Mouse (Mus musculus): ENCODE data around the gene Npepps. TPM values are rescaled to one million over a fixed set of nuclear protein-coding genes. Genes with fewer than 3 reads are reported as not detected.
A peak's percentile ranks its signal among the peaks of the same experiment; 100 is the strongest.

Npepps gene
- total and polyA plus RNA-seq, 3 experiments: 20.5 to 41.6 TPM; not detected in 1

DNA sequence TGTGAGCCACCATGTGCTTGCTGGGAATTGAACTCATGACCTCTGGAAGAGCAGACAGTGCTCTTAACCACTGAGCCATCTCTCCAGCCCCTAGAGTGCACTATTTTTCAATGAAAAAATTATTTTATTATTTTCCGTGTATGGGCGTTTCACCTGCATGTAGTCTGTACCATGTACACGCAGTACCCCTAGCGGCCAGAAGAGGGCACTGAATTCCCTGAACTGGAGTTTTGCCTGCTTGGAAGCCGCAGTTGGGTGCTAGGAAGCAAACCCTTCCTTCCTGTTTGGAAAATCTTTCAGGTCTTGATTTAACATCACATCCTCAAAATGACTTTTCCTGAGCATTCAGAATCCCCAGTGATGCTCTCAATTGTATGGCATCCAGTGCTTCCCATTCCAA, 81.8 kb downstream of the Npepps start (continued):
- 0 out of 2 replicates have a peak, but pooled peaks have one; percentile 28 for TF ChIP-seq RCOR1 (IDR thresholded peaks at IDR 0.05; ENCODE audit: low read depth, low read length)
- 0 out of 2 replicates have a peak, but pooled peaks have one; percentile 53 for TF ChIP-seq BHLHE40 (IDR thresholded peaks at IDR 0.05; ENCODE audit: borderline replicate concordance, low read depth, low read length)
- peak; percentile 88 for TF ChIP-seq SMC3 (IDR thresholded peaks at IDR 0.05; ENCODE audit: low read depth, low read length)
- TF ChIP-seq MYB (IDR thresholded peaks at IDR 0.05; ENCODE audit: low read depth, low read length): no peak
- 0 out of 2 replicates have a peak, but pooled peaks have one; percentile 20 for TF ChIP-seq ETS1 (IDR thresholded peaks at IDR 0.05; ENCODE audit: low read depth, low read length)
- no peak for TF ChIP-seq CHD1 (IDR thresholded peaks at IDR 0.05; ENCODE audit: low read depth, low read length)
- no peak for TF ChIP-seq ZMIZ1 (IDR thresholded peaks at IDR 0.05; ENCODE audit: low read depth, low read length)
- no peak for TF ChIP-seq POLR2AphosphoS2 (IDR thresholded peaks at IDR 0.05; ENCODE audit: low read length)
- no peak for TF ChIP-seq UBTF (IDR thresholded peaks at IDR 0.05; ENCODE audit: borderline replicate concordance, insufficient read depth, low read depth, low read length)
- no peak for TF ChIP-seq MAZ (IDR thresholded peaks at IDR 0.05; ENCODE audit: low read depth, low read length)
- TF ChIP-seq CHD2 (IDR thresholded peaks at IDR 0.05; ENCODE audit: low read length): no peak
- no peak for TF ChIP-seq GATA1 (IDR thresholded peaks at IDR 0.05; ENCODE audit: low read depth, low read length)
- no peak for TF ChIP-seq POLR2AphosphoS5 (IDR thresholded peaks at IDR 0.05; ENCODE audit: borderline replicate concordance, low read depth, low read length)
- TF ChIP-seq MAFK (IDR thresholded peaks at IDR 0.05; ENCODE audit: borderline replicate concordance, low read depth, low read length): no peak
- no peak for TF ChIP-seq POLR2A (IDR thresholded peaks at IDR 0.05; ENCODE audit: control insufficient read depth in 1 of 2, insufficient read depth in 1 of 2, low read depth in 1 of 2, low read length in 2 of 2, poor library complexity in 1 of 2)

DNA sequence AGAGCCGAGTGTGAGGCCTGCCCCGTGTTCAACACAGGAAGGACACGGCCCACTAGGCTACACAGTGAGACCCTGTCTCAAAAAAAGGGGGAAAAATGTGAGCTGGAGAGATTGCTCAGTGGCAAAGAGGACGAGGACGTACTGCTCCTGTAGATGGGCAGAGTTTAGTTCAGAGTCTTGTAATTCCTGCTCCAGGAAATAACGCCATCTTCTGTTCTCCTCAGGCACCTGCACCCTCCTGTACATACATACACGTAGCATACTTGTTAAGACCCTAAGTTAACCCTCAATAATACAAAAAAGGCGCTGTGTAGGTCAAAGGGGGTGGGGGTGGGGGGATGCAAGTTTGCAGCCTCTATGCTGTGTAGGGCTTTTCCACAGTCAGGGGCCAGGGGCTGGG, 83.4 kb downstream of the Npepps start:
- Histone ChIP-seq H3K36me3 (ENCODE audit: control insufficient read depth in 1 of 2, insufficient read depth in 2 of 2, low read length in 2 of 2) (no peaks in the 10 kb centered on the region), H3K4me3 (ENCODE audit: control insufficient read depth in 1 of 2, insufficient read depth in 1 of 2, low read depth in 2 of 2, low read length in 2 of 2) (no peak overlapping the region), H3K9ac (ENCODE audit: control insufficient read depth, low read depth, low read length, poor library complexity, severe bottlenecking) (no peak overlapping the region), H3K79me2 (ENCODE audit: control insufficient read depth, insufficient read depth, low read length, poor library complexity) (no peaks in the 10 kb centered on the region), H3K27ac (ENCODE audit: control insufficient read depth, low read depth, low read length) (no peak overlapping the region), H3K9me3 (replicated peaks; ENCODE audit: insufficient read depth, low read length) (no peaks in the 10 kb centered on the region), H3K27me3 (ENCODE audit: control insufficient read depth in 1 of 2, insufficient read depth in 2 of 2, low read length in 2 of 2) (no peaks in the 10 kb centered on the region), H3K4me1 (ENCODE audit: control insufficient read depth in 1 of 2, insufficient read depth in 2 of 2, low read length in 2 of 2) (no peaks in the 10 kb centered on the region)
- no peak for DNase-seq (ENCODE audit: low read depth, low spot score)
- TF ChIP-seq MYB (IDR thresholded peaks at IDR 0.05; ENCODE audit: low read depth, low read length) (no peak), CTCF (IDR thresholded peaks at IDR 0.05 in 2 of 3, conservative IDR thresholded peaks at IDR 0.05 in 1 of 3; ENCODE audit: control insufficient read depth in 1 of 3, insufficient read depth in 1 of 3, low read depth in 2 of 3, low read length in 3 of 3, poor library complexity in 1 of 3, severe bottlenecking in 1 of 3) (peak in 1 of 3 experiments; percentile 17; a peak in 1 of 6 replicates), SIN3A (IDR thresholded peaks at IDR 0.05; ENCODE audit: low read length) (no peak)

DNA sequence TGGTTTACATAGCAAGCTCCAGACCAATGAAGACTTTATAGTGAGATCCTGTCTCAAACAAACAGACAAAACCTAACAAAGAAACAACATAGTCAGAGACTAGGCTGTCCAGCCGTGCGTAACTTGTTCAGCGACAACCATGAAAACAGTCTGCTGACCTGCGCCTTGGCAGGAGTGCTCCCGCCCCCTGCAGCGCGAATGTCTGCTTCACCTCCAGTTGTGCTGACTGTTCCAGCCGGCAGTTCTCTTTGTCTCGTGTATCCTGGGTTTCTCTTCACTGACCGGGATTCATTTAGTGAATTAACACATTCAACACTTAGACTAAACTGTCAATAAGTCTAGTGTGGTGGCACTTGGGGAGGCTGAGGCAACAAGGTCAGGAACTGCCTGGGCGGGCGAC, 83.9 kb downstream of the Npepps start:
- Histone ChIP-seq H3K9me3 (replicated peaks; ENCODE audit: insufficient read depth, low read length) (no peaks in the 10 kb centered on the region), H3K36me3 (ENCODE audit: control insufficient read depth in 1 of 2, insufficient read depth in 2 of 2, low read length in 2 of 2) (no peaks in the 10 kb centered on the region), H3K4me3 (ENCODE audit: control insufficient read depth in 1 of 2, insufficient read depth in 1 of 2, low read depth in 2 of 2, low read length in 2 of 2) (no peak overlapping the region), H3K9ac (ENCODE audit: control insufficient read depth, low read depth, low read length, poor library complexity, severe bottlenecking) (no peak overlapping the region), H3K4me1 (ENCODE audit: control insufficient read depth in 1 of 2, insufficient read depth in 2 of 2, low read length in 2 of 2) (no peaks in the 10 kb centered on the region), H3K27me3 (ENCODE audit: control insufficient read depth in 1 of 2, insufficient read depth in 2 of 2, low read length in 2 of 2) (no peaks in the 10 kb centered on the region), H3K79me2 (ENCODE audit: control insufficient read depth, insufficient read depth, low read length, poor library complexity) (no peaks in the 10 kb centered on the region), H3K27ac (ENCODE audit: control insufficient read depth, low read depth, low read length) (no peak overlapping the region)
- TF ChIP-seq UBTF (IDR thresholded peaks at IDR 0.05; ENCODE audit: borderline replicate concordance, insufficient read depth, low read depth, low read length) (no peak), USF2 (IDR thresholded peaks at IDR 0.05; ENCODE audit: borderline replicate concordance in 1 of 2, insufficient read depth in 1 of 2, low read depth in 1 of 2, low read length in 2 of 2) (no peak), TCF12 (IDR thresholded peaks at IDR 0.05; ENCODE audit: low read depth, low read length) (no peak), SMC3 (IDR thresholded peaks at IDR 0.05; ENCODE audit: low read depth, low read length) (no peak)
- no peak for DNase-seq (ENCODE audit: low read depth, low spot score)

Data from MEL (cell line).